Mouse (Mus musculus): Measurements from ENCODE around the gene Hspa1b. TPM values are rescaled to one million over a fixed set of nuclear protein-coding genes. Genes with fewer than 3 reads are reported as not detected.
"Not testable (repeated sequence)": the region's sequence is repeated elsewhere in the genome, so short reads cannot be mapped to it uniquely, and the experiment has no call there.

The Hspa1b gene
- polyA plus RNA-seq, 1 experiment from 2014 or later, result 0.80 TPM

DNA sequence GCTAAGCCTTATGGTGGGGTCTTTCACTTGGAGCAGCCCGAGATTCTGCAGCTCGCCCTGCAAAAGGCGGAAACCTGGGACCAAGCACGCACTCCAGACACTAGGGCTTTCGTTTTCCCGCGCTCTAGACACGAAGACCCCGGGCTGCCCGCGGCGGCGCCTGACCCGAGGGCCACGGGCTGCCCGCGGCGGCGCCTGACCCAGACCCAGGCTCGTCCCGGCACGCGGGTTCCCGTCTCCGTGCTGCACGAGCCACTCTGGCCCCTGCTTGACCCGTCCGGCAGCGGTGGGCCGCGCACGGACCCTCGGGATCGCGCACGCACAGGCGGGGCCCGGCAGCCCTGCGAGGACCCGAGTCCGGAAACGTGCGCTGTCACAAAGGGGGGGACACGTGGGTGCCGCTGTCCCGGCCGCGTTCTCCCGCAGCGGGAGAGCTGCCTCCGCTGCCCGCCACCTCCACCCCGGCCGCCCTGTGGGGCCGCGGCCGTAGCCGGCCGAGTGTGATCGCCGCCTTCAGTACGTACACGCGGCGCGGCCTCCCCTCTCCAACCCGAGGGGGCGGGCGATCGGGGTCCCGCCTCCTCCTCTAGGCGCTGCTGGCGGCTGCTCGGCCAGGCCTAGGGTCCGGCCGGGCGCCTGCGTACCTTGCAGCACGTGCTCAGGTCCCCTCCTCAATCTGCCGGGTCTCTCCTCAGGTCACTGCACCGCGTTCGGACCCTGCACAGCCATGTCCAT is 41.8 kb upstream of the Hspa1b start, which contains the start of gene Vars:
Gene Vars (plus strand): TSS at position 271 of the 735 bp plus-strand sequence.
- Histone ChIP-seq H3K27me3 (ENCODE audit: insufficient read depth, low read length) (no peaks in the 10 kb centered on the region), H3K4me1 (ENCODE audit: insufficient read depth, low read length) (peaks cover 34% of the 10 kb centered on the region)

DNA sequence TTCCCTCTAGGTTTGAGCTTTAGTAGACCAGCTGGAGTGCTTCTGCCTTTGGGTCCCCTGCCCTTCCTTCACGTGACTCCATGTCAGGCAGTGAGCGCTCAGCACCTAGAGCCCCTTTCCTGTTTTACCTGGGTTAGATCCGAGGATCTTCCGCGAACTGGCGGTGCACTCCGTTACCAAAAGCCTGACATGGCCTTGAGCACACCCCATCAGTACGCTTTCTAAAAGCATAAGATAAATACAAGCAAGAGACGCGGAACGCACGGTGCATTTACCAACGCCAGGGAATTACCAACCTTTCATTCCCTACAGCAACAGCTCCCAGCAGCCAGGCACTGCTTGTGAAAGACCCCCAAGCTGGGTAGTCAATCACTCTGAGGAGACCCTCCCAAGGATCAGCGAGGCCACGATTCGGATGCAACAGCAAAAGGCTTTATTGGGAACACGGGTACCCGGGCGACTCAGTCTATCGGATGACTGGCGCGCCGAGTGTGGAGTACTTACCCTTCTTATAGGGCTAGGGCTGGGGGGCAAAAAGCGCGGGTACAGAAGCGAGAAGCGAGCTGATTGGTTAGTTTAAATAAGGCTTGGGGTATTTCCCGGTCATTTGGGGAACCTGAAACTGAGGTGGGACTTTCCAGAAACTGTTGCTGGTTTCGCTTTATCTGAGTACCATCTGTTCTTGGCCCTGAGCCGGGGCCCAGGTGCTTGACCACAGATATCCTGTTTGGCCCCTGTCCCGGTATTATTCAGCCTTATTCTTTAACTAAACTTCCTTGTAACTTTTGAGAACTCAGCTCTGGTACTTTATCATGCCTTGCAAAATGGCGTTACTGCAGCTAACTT is 41.1 kb upstream of the Hspa1b start:
- H3K9me3 ChIP-seq (ENCODE audit: low read length); H3K27me3 ChIP-seq (ENCODE audit: insufficient read depth, low read length); ATAC-seq (ENCODE audit: low FRiP score, low TSS enrichment): not testable (repeated sequence)
- peak overlapping the region; percentile 97 for H3K27ac ChIP-seq (ENCODE audit: low read length)
- peak overlapping the region; percentile 100 for H3K4me2 ChIP-seq (replicated peaks; ENCODE audit: low read depth, low read length)
- peaks cover 34% of the 10 kb centered on the region for H3K4me1 ChIP-seq (ENCODE audit: insufficient read depth, low read length)
- H3K9ac ChIP-seq (replicated peaks; ENCODE audit: low read length), result peak overlapping the region; percentile 98
- H3K36me3 ChIP-seq (ENCODE audit: insufficient read depth, low read length), result peaks cover 35% of the 10 kb centered on the region
- WGBS, result 18% methylated on average over 29 of the region's 32 CpGs
- peak overlapping the region; percentile 93 for H3K4me3 ChIP-seq (ENCODE audit: low read length)

More for the DNA sequence above, 41.8 kb upstream of the Hspa1b start, which contains the start of gene Vars:
- peaks cover 43% of the 10 kb centered on the region for H3K36me3 ChIP-seq (ENCODE audit: insufficient read depth, low read length)
- H3K9me3 ChIP-seq (ENCODE audit: low read length), result peaks cover 3% of the 10 kb centered on the region; the same call in 1 of the 2 replicates
- H3K9ac ChIP-seq (replicated peaks; ENCODE audit: low read length), result peak within 1 kb of the TSS; percentile 98
- peak within 1 kb of the TSS; percentile 100 for H3K4me2 ChIP-seq (replicated peaks; ENCODE audit: low read depth, low read length)
- WGBS, result 0% methylated on average over 70 of the region's 83 CpGs
- ATAC-seq (ENCODE audit: low FRiP score, low TSS enrichment), result peak; percentile 94
- peak within 1 kb of the TSS; percentile 97 for H3K27ac ChIP-seq (ENCODE audit: low read length)
- H3K4me3 ChIP-seq (ENCODE audit: low read length), result peak within 1 kb of the TSS; percentile 93

DNA sequence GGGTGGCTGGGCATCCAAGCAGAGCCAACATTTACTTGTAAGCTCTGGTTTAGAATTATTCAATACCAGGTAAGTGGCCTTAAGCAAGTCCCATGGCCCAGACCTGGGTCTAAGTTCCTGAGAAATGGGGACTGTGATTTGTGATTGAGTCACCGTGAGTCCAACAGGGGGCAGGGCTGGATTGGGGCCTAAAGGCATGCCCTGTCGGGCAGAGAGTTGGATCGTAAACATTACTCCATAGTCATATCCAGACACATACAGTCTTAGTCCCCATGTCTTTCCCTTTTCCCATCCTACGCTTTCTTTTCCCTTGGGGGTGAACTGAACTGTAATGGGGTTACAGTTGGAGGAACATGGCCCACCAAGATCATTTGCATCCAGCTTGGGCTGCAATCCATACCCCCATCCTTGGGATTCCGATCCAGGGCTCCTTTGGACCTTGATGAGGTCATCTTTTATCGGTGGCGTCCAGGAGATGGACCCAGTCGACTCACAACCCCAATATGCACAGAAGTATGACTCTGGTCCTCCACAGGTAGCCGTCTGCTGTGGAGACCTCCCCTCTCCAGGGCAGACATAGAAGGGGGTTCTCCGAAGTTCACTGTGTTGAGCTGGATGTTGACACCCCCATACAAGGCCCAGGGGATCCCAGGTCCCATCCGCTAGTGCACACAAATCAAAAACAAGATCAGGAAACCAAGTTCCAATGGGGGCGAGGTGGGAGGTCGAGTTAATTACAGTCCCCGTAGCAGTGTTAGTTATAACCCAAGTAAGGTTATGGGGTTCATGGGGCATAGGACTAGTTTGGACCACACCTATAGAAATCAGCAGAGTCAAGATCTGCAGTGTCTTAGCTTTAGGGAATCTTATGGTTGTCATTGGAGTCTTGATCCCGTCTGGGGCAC is 39.7 kb upstream of the Hspa1b start:
- peak overlapping the region; percentile 80; the same call in 1 of the 2 replicates for H3K9ac ChIP-seq (replicated peaks; ENCODE audit: low read length)
- H3K27ac ChIP-seq (ENCODE audit: low read length), result no peak overlapping the region
- H3K4me2 ChIP-seq (replicated peaks; ENCODE audit: low read depth, low read length), result peak overlapping the region; percentile 100
- H3K36me3 ChIP-seq (ENCODE audit: insufficient read depth, low read length), result peaks cover 24% of the 10 kb centered on the region
- H3K4me3 ChIP-seq (ENCODE audit: low read length), result peak overlapping the region; percentile 46
- H3K27me3 ChIP-seq (ENCODE audit: insufficient read depth, low read length), result no peaks in the 10 kb centered on the region
- H3K9me3 ChIP-seq (ENCODE audit: low read length), result peaks cover 3% of the 10 kb centered on the region; the same call in 1 of the 2 replicates
- 91% methylated on average over 15 of the region's 15 CpGs for WGBS
- ATAC-seq (ENCODE audit: low FRiP score, low TSS enrichment), result no peak
- peaks cover 34% of the 10 kb centered on the region for H3K4me1 ChIP-seq (ENCODE audit: insufficient read depth, low read length)

DNA sequence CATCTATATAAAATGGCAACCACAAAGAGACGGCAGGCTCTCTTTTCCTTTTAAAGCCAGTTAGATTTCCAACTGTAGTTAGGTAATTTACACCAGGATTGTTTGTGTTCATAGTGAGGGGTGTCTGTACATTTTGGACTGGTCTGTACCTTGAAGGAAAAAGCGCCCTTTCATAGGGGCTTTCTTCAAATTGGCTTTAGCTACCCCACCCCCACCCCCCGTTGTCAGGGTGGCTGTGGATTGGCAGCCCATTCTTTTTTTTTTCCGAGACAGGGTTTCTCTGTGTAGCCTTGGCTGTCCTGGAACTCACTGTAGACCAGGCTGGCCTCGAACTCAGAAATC is 38.1 kb upstream of the Hspa1b start:
- H3K4me2 ChIP-seq (replicated peaks; ENCODE audit: low read depth, low read length), result peak overlapping the region; percentile 29; the same call in 1 of the 2 replicates
- peaks cover 3% of the 10 kb centered on the region; the same call in 1 of the 2 replicates for H3K9me3 ChIP-seq (ENCODE audit: low read length)
- whole genome bisulfite sequencing, result 93% methylated on average over 5 of the region's 5 CpGs
- no peak overlapping the region for H3K4me3 ChIP-seq (ENCODE audit: low read length)
- ATAC-seq (ENCODE audit: low FRiP score, low TSS enrichment), result no peak
- peaks cover 24% of the 10 kb centered on the region for H3K36me3 ChIP-seq (ENCODE audit: insufficient read depth, low read length)
- no peak overlapping the region for H3K9ac ChIP-seq (replicated peaks; ENCODE audit: low read length)
- peaks cover 19% of the 10 kb centered on the region for H3K4me1 ChIP-seq (ENCODE audit: insufficient read depth, low read length)
- no peak overlapping the region for H3K27ac ChIP-seq (ENCODE audit: low read length)
- no peaks in the 10 kb centered on the region for H3K27me3 ChIP-seq (ENCODE audit: insufficient read depth, low read length)

DNA sequence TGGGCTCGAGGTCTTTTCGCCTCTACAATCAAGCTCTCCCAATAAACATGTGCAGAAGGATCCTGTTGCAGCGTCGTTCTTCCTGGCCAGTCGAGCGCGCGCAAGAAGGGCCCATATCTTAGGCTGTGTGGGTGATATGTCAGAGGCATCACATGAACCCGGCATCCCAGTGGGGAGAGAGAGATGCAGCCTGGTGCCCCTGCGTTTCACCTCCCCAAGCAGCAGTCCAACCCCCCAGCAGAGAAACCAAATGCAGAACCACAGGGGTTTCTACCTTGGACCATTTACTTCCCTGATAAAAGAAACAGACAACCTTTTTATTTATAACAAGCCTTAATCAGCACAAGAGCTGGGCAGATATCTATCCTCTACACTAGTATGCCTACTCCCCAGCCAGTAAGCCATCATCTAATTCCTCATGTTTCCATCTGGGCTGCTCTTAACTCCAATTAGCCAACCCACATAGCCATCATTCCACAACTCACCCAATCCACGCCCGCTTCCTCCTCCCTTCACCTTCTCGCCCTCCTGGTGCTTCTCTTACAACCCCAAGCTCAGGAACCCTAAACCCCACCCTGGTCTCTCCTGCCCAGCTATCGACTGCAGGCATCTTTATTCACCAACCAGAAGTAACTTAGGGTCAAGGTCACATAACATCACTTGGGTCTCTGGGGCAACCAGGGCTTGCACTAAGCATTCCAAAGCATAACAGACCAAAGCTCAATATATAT is 37.5 kb upstream of the Hspa1b start:
- no peaks in the 10 kb centered on the region for H3K27me3 ChIP-seq (ENCODE audit: insufficient read depth, low read length)
- H3K4me2 ChIP-seq (replicated peaks; ENCODE audit: low read depth, low read length), result peak overlapping the region; percentile 29; the same call in 1 of the 2 replicates
- 0 out of 2 replicates have a peak overlapping the region, but pooled peaks have one; percentile 8 for H3K9ac ChIP-seq (replicated peaks; ENCODE audit: low read length)
- peaks cover 24% of the 10 kb centered on the region for H3K36me3 ChIP-seq (ENCODE audit: insufficient read depth, low read length)
- WGBS, result 85% methylated on average over 12 of the region's 14 CpGs
- H3K4me3 ChIP-seq (ENCODE audit: low read length), result 0 out of 2 replicates have a peak overlapping the region, but pooled peaks have one; percentile 10
- H3K4me1 ChIP-seq (ENCODE audit: insufficient read depth, low read length), result peaks cover 17% of the 10 kb centered on the region
- peaks cover 3% of the 10 kb centered on the region; the same call in 1 of the 2 replicates for H3K9me3 ChIP-seq (ENCODE audit: low read length)
- no peak for ATAC-seq (ENCODE audit: low FRiP score, low TSS enrichment)
- H3K27ac ChIP-seq (ENCODE audit: low read length), result no peak overlapping the region

DNA sequence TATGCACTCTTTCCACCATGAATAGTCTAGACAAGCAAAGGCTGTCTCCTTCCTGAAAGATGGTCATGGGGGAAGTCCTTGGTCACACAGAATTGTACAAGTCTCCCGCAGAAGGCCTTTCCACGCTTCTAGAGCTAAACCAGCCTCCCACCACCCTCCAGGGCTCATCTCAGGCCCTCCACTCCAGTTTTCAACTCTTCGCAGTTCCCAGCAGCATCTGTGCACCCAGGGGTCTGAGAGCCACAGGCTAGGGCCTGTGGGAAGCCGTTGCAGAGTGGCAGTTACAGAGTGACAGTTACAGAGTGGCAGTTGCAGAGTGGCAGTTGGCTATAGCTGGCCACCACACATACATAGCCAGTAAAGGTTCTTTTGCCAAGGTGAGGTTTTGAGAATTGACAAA is 36.9 kb upstream of the Hspa1b start:
- not testable (repeated sequence) for ATAC-seq (ENCODE audit: low FRiP score, low TSS enrichment); H3K27ac ChIP-seq (ENCODE audit: low read length); H3K4me2 ChIP-seq (replicated peaks; ENCODE audit: low read depth, low read length); H3K4me3 ChIP-seq (ENCODE audit: low read length); H3K9me3 ChIP-seq (ENCODE audit: low read length); H3K27me3 ChIP-seq (ENCODE audit: insufficient read depth, low read length); H3K9ac ChIP-seq (replicated peaks; ENCODE audit: low read length)
- H3K36me3 ChIP-seq (ENCODE audit: insufficient read depth, low read length), result peaks cover 30% of the 10 kb centered on the region
- WGBS, result 89% methylated on average over 4 of the region's 4 CpGs
- H3K4me1 ChIP-seq (ENCODE audit: insufficient read depth, low read length), result peaks cover 17% of the 10 kb centered on the region

DNA sequence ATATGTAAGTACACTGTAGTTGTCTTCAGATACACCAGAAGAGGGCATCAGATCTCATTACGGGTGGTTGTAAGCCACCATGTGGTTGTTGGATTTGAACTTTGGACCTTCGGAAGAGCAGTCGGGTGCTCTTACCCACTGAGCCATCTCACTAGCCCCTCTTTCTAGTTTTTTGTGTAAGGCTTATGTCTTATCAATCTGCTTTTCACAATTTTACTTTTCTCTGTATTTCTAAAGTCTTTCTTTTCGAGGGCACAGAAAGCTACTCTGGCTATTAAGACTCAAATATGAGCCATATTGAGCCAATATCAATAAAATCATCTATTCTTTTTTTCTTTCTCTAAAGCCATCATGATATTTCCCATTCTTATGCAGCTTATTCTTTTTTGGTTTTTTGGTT is 36.2 kb upstream of the Hspa1b start:
- ATAC-seq (ENCODE audit: low FRiP score, low TSS enrichment); H3K4me3 ChIP-seq (ENCODE audit: low read length); H3K9me3 ChIP-seq (ENCODE audit: low read length); H3K27me3 ChIP-seq (ENCODE audit: insufficient read depth, low read length); H3K27ac ChIP-seq (ENCODE audit: low read length); H3K4me2 ChIP-seq (replicated peaks; ENCODE audit: low read depth, low read length); H3K9ac ChIP-seq (replicated peaks; ENCODE audit: low read length): not testable (repeated sequence)
- Histone ChIP-seq H3K36me3 (ENCODE audit: insufficient read depth, low read length) (peaks cover 37% of the 10 kb centered on the region), H3K4me1 (ENCODE audit: insufficient read depth, low read length) (peaks cover 17% of the 10 kb centered on the region)
- 83% methylated on average over 4 of the region's 4 CpGs for whole genome bisulfite sequencing

DNA sequence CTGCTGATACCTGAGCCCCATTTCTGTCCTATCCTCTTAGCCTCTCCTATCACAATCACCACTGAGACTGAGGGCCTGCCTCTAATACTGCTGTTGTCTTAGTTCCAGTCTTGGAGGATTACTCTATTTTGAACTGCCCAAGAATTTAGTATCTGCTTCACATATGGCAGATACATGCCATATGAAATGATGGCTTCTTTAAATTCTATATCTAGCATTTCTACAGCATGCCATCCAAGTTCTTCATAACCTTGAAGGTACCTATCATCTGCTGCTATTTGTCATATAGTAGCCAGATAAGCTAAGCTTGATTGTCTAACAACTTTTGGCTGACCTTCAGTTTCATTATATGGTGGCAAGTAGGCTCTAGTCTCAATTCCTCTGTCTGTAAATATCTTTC is 35.7 kb upstream of the Hspa1b start:
- no peak for ATAC-seq (ENCODE audit: low FRiP score, low TSS enrichment)
- no peaks in the 10 kb centered on the region for H3K27me3 ChIP-seq (ENCODE audit: insufficient read depth, low read length)
- peaks cover 12% of the 10 kb centered on the region for H3K4me1 ChIP-seq (ENCODE audit: insufficient read depth, low read length)
- no peak overlapping the region for H3K9ac ChIP-seq (replicated peaks; ENCODE audit: low read length)
- no peak overlapping the region for H3K4me3 ChIP-seq (ENCODE audit: low read length)
- no peak overlapping the region for H3K27ac ChIP-seq (ENCODE audit: low read length)
- peaks cover 39% of the 10 kb centered on the region for H3K36me3 ChIP-seq (ENCODE audit: insufficient read depth, low read length)
- H3K9me3 ChIP-seq (ENCODE audit: low read length), result peaks cover 3% of the 10 kb centered on the region; the same call in 1 of the 2 replicates
- H3K4me2 ChIP-seq (replicated peaks; ENCODE audit: low read depth, low read length), result no peak overlapping the region

DNA sequence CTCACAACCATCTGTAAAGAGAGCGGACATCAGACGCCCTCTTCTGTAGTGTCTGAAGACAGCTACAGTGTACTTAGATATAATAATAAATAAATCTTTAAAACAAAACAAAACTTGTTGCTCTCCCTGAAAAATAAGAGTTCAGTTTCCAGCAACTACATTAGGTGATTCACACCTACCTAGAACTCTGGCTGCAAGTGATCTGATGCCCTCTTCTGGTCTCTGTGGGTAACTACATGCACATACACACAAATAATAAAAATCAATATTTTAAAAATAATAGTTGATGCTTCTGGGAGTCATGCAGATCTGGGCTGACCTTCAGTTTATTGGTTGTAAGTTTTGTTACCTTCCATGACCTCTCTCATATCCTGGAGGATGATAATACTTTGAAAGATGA is 25.2 kb upstream of the Hspa1b start:
- H3K4me3 ChIP-seq (ENCODE audit: low read length), result no peak overlapping the region
- H3K9me3 ChIP-seq (ENCODE audit: low read length), result no peaks in the 10 kb centered on the region
- no peaks in the 10 kb centered on the region for H3K27me3 ChIP-seq (ENCODE audit: insufficient read depth, low read length)
- H3K27ac ChIP-seq (ENCODE audit: low read length), result no peak overlapping the region
- no peak overlapping the region for H3K9ac ChIP-seq (replicated peaks; ENCODE audit: low read length)
- no peak for ATAC-seq (ENCODE audit: low FRiP score, low TSS enrichment)
- WGBS, result 67% methylated on average over 2 of the region's 2 CpGs
- no peak overlapping the region for H3K4me2 ChIP-seq (replicated peaks; ENCODE audit: low read depth, low read length)
- H3K36me3 ChIP-seq (ENCODE audit: insufficient read depth, low read length), result peaks cover 22% of the 10 kb centered on the region
- peaks cover 27% of the 10 kb centered on the region for H3K4me1 ChIP-seq (ENCODE audit: insufficient read depth, low read length)

Measured in kidney, embryonic 16.5 days (tissue).